Mouse (Mus musculus): ENCODE data around the gene Ccnyl1. TPM values are rescaled to one million over a fixed set of nuclear protein-coding genes. Genes with fewer than 3 reads are reported as not detected.

The Ccnyl1 gene
- total and polyA plus RNA-seq, 3 experiments: 2.8 to 9.0 (median 5.3) TPM

DNA sequence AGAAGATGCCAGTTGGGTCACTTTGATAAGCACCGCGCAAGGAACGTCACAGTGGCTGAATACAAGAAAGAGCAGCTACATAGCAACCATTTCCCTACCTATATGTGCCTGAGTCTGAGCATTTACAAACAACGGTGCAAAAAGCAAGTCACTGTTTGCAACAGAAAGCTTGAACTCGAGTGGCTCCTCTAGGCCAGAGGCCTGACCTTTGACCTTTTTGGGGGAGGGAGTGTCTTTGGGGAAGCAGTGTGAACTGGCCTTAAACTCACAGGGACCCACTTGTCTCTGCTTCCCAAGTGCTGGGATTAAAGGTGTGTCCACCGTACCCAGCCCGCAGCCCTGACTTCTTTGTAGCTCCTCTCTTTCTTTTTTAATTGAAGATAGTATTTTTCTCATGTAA lies 63.4 kb downstream of the Ccnyl1 start:
- Histone ChIP-seq H3K9ac (ENCODE audit: insufficient read depth, low read depth) (no peak overlapping the region), H3K9me3 (replicated peaks; ENCODE audit: low read length) (no peaks in the 10 kb centered on the region), H3K4me1 (ENCODE audit: control insufficient read depth in 1 of 2, insufficient read depth in 2 of 2) (no peaks in the 10 kb centered on the region), H3K4me3 (replicated peaks in 1 of 3; ENCODE audit: low read depth in 2 of 3, low read length in 2 of 3, poor library complexity in 1 of 3) (no peak overlapping the region), H3K4me2 (ENCODE audit: insufficient read depth, low read depth, poor library complexity, severe bottlenecking) (no peak overlapping the region), H3K79me2 (replicated peaks; ENCODE audit: control insufficient read depth, extremely low read depth, insufficient read depth, poor library complexity, severe bottlenecking) (no peaks in the 10 kb centered on the region), H3K36me3 (replicated peaks in 1 of 2; ENCODE audit: control insufficient read depth in 1 of 2, insufficient read depth in 1 of 2, low read length in 1 of 2) (no peaks in the 10 kb centered on the region), H3K27me3 (replicated peaks) (peaks cover 2% of the 10 kb centered on the region), H3K27ac (ENCODE audit: insufficient read depth, low read depth) (no peak overlapping the region)
- TF ChIP-seq MEF2A (IDR thresholded peaks at IDR 0.05; ENCODE audit: borderline replicate concordance, low read depth, low read length) (no peak), ZMIZ1 (IDR thresholded peaks at IDR 0.05; ENCODE audit: low read depth, low read length) (no peak), MAZ (IDR thresholded peaks at IDR 0.05; ENCODE audit: low read depth, low read length) (no peak), MYC (IDR thresholded peaks at IDR 0.05; ENCODE audit: low read depth, low read length) (no peak), TBP (conservative IDR thresholded peaks at IDR 0.05; ENCODE audit: low read depth, low read length) (no peak), POLR2AphosphoS2 (IDR thresholded peaks at IDR 0.05; ENCODE audit: low read depth, low read length) (no peak), SIN3A (IDR thresholded peaks at IDR 0.05; ENCODE audit: low read length) (no peak), ZKSCAN1 (IDR thresholded peaks at IDR 0.05; ENCODE audit: borderline replicate concordance, low read depth, low read length) (no peak), MAX (IDR thresholded peaks at IDR 0.05; ENCODE audit: low read length) (no peak), ZNF384 (IDR thresholded peaks at IDR 0.05; ENCODE audit: low read depth, low read length) (no peak), NRF1 (IDR thresholded peaks at IDR 0.05; ENCODE audit: low read depth, low read length) (no peak), NELFE (IDR thresholded peaks at IDR 0.05; ENCODE audit: low read depth, low read length) (no peak), SMC3 (IDR thresholded peaks at IDR 0.05; ENCODE audit: low read depth, low read length) (no peak), ETS1 (conservative IDR thresholded peaks at IDR 0.05; ENCODE audit: low read depth, low read length) (no peak), MAFK (IDR thresholded peaks at IDR 0.05; ENCODE audit: insufficient replicate concordance, low read length) (no peak), RAD21 (IDR thresholded peaks at IDR 0.05; ENCODE audit: low read depth, low read length) (no peak), CHD1 (IDR thresholded peaks at IDR 0.05; ENCODE audit: low read depth, low read length) (no peak), CHD2 (IDR thresholded peaks at IDR 0.05; ENCODE audit: low read length) (no peak), E2F4 (IDR thresholded peaks at IDR 0.05; ENCODE audit: insufficient replicate concordance, low read depth, low read length) (no peak)
- no peak for DNase-seq (ENCODE audit: extremely low read depth)
- in situ Hi-C loops (cut with MboI; ENCODE audit: low pct_ligation_motif_present, low pct_unique_long_range_greater_than_20kb, low sequenced_read_pairs): no loop called here
- dilution Hi-C loops (cut with MboI; ENCODE audit: extremely low pct_ligation_motif_present, extremely low pct_unique_long_range_greater_than_20kb, low sequenced_read_pairs): no loop called here

DNA sequence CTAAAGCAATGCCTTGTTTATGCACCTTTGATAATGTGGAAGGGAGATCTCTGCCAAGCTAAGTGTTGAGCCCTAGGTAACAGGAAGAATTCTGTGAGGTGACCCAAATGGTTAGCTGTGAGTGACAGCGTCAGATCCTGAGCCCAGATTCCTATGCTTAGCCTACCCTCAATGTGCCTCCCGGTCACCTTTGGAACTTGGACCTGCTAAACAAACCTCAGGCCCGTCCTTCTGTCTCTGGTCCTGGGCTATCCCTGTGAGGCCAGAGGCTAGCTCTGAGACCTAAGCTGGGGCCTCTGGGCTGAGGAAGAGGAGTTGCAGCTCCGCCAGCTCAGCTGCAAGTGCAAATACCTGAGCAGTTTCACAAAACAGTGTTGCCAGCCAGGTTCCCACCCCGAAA lies 64.4 kb downstream of the Ccnyl1 start:
- H3K4me3 ChIP-seq (replicated peaks in 1 of 3; ENCODE audit: low read depth in 2 of 3, low read length in 2 of 3, poor library complexity in 1 of 3): no peak overlapping the region
- H3K9ac ChIP-seq (ENCODE audit: insufficient read depth, low read depth): no peak overlapping the region
- no peak overlapping the region for H3K27ac ChIP-seq (ENCODE audit: insufficient read depth, low read depth)
- no peaks in the 10 kb centered on the region for H3K36me3 ChIP-seq (replicated peaks in 1 of 2; ENCODE audit: control insufficient read depth in 1 of 2, insufficient read depth in 1 of 2, low read length in 1 of 2)
- dilution Hi-C loops (cut with MboI; ENCODE audit: extremely low pct_ligation_motif_present, extremely low pct_unique_long_range_greater_than_20kb, low sequenced_read_pairs) (no loop called here), in situ Hi-C loops (cut with MboI; ENCODE audit: low pct_ligation_motif_present, low pct_unique_long_range_greater_than_20kb, low sequenced_read_pairs) (no loop called here)
- no peaks in the 10 kb centered on the region for H3K4me1 ChIP-seq (ENCODE audit: control insufficient read depth in 1 of 2, insufficient read depth in 2 of 2)
- H3K79me2 ChIP-seq (replicated peaks; ENCODE audit: control insufficient read depth, extremely low read depth, insufficient read depth, poor library complexity, severe bottlenecking): no peaks in the 10 kb centered on the region
- H3K9me3 ChIP-seq (replicated peaks; ENCODE audit: low read length): no peaks in the 10 kb centered on the region
- H3K27me3 ChIP-seq (replicated peaks): peaks cover 2% of the 10 kb centered on the region
- no peak for DNase-seq (ENCODE audit: extremely low read depth)
- H3K4me2 ChIP-seq (ENCODE audit: insufficient read depth, low read depth, poor library complexity, severe bottlenecking): no peak overlapping the region
- no peak for TF ChIP-seq POLR2A (IDR thresholded peaks at IDR 0.05; ENCODE audit: low read depth, low read length)
- no peak for TF ChIP-seq USF1 (IDR thresholded peaks at IDR 0.05; ENCODE audit: low read depth, low read length)
- no peak for TF ChIP-seq ELF1 (IDR thresholded peaks at IDR 0.05; ENCODE audit: low read depth, low read length)
- TF ChIP-seq ZMIZ1 (IDR thresholded peaks at IDR 0.05; ENCODE audit: low read depth, low read length): no peak
- no peak for TF ChIP-seq CTCF (conservative IDR thresholded peaks at IDR 0.05 in 1 of 2, IDR thresholded peaks at IDR 0.05 in 1 of 2; ENCODE audit: low read depth in 2 of 2, low read length in 2 of 2)
- no peak for TF ChIP-seq BHLHE40 (IDR thresholded peaks at IDR 0.05; ENCODE audit: low read depth, low read length)
